Comparison of ENCODE assay signal across 13 mouse cellular contexts in genomic region chr5:25632861-25633535, GRCm38 (mm10).
A peak's percentile ranks its signal among the peaks of the same experiment; 100 is the strongest.
DNase-seq lines count a peak whose midpoint lies in the region; ATAC-seq and TF ChIP-seq lines count a peak whose summit lies in the region.
"Had no signal": no experiment of that assay in that cellular context is flagged by ENCODE, and none has a peak within 500 bp of the region (broad histone marks: within the 10 kb centered on the region; RNA-seq: fewer than 3 reads in every experiment).

No protein-coding gene starts in this region.

- no peaks in the 10 kb centered on the region for H3K36me3 ChIP-seq in kidney, postnatal 0 days (ENCODE audit: insufficient read depth, low read length)
- no peaks in the 10 kb centered on the region for H3K36me3 ChIP-seq in kidney, embryonic 14.5 days (ENCODE audit: control insufficient read depth, insufficient read depth, low read length)
- no peaks in the 10 kb centered on the region for H3K36me3 ChIP-seq in thymus, adult 2 months (ENCODE audit: control insufficient read depth, insufficient read depth, low read length)
- H3K36me3 ChIP-seq: midbrain, embryonic 13.5 days had no signal

- H3K27ac ChIP-seq in kidney, postnatal 0 days, result no peak overlapping the region
- H3K27ac ChIP-seq in kidney, embryonic 14.5 days (ENCODE audit: low read depth, low read length), result no peak overlapping the region
- H3K27ac ChIP-seq in thymus, adult 2 months (ENCODE audit: control insufficient read depth, insufficient read depth, low read length), result no peak overlapping the region
- H3K27ac ChIP-seq: midbrain, embryonic 13.5 days had no signal

- no peak for ATAC-seq in kidney, postnatal 0 days (replicated peaks; ENCODE audit: low FRiP score, low read depth)
- no peak for ATAC-seq in kidney, embryonic 14.5 days (ENCODE audit: low FRiP score, low TSS enrichment)
- ATAC-seq: midbrain, embryonic 13.5 days had no signal

- WGBS in kidney, postnatal 0 days, result 81% methylated on average over 5 of the region's 5 CpGs
- whole genome bisulfite sequencing in kidney, embryonic 14.5 days, result 82% methylated on average over 5 of the region's 5 CpGs
- 91% methylated on average over 5 of the region's 5 CpGs for WGBS in thymus, adult 2 months

- peak; percentile 32 for DNase-seq in adrenal gland, postnatal 14 days
- DNase-seq in adrenal gland, adult 18-20 months (ENCODE audit: low spot score in 2 of 2), result no peak
- no peak for DNase-seq in kidney, postnatal 0 days (ENCODE audit: low spot score)
- peak; percentile 3 for DNase-seq in thymus, postnatal 0 days (ENCODE audit: low spot score)
- no peak for DNase-seq in thymus, adult 2 months
- peak; percentile 22 for DNase-seq in thymus, postnatal 4 days
- no peak for DNase-seq in frontal cortex, postnatal 36 days (ENCODE audit: low spot score in 2 of 2)
- DNase-seq: gastrocnemius, postnatal 14 days; heart, postnatal 4 days had no signal

- H3K4me1 ChIP-seq in kidney, postnatal 0 days (replicated peaks; ENCODE audit: insufficient read depth, low read length), result no peaks in the 10 kb centered on the region
- H3K4me1 ChIP-seq in kidney, embryonic 14.5 days (ENCODE audit: control insufficient read depth, insufficient read depth, low read length), result no peaks in the 10 kb centered on the region
- H3K4me1 ChIP-seq in thymus, adult 2 months (replicated peaks; ENCODE audit: control insufficient read depth, insufficient read depth, low read length), result no peaks in the 10 kb centered on the region
- H3K4me1 ChIP-seq: midbrain, embryonic 13.5 days had no signal

- H3K27me3 ChIP-seq in kidney, postnatal 0 days (ENCODE audit: insufficient read depth, low read length), result no peaks in the 10 kb centered on the region
- no peaks in the 10 kb centered on the region for H3K27me3 ChIP-seq in kidney, embryonic 14.5 days (ENCODE audit: control insufficient read depth, insufficient read depth, low read length)
- H3K27me3 ChIP-seq in thymus, adult 2 months (ENCODE audit: control insufficient read depth, insufficient read depth, low read length), result no peaks in the 10 kb centered on the region
- H3K27me3 ChIP-seq: midbrain, embryonic 13.5 days had no signal

- no peak overlapping the region for H3K4me3 ChIP-seq in kidney, postnatal 0 days (replicated peaks; ENCODE audit: low read depth, low read length)
- no peak overlapping the region for H3K4me3 ChIP-seq in kidney, embryonic 14.5 days (ENCODE audit: low read length)
- H3K4me3 ChIP-seq in thymus, adult 2 months (ENCODE audit: control insufficient read depth, insufficient read depth, low read length), result no peak overlapping the region
- H3K4me3 ChIP-seq: erythroblast, embryonic 14.5 days; midbrain, embryonic 13.5 days had no signal

- no peak overlapping the region for H3K4me2 ChIP-seq in kidney, postnatal 0 days (ENCODE audit: low read length)
- no peak overlapping the region for H3K4me2 ChIP-seq in kidney, embryonic 14.5 days (replicated peaks; ENCODE audit: low read depth, low read length)
- H3K4me2 ChIP-seq: liver, embryonic 11.5 days; midbrain, embryonic 13.5 days had no signal

- TF ChIP-seq CTCF in kidney, postnatal 0 days (IDR thresholded peaks at IDR 0.05; ENCODE audit: low read depth), result peak; percentile 39
- TF ChIP-seq CTCF in thymus, adult 2 months (IDR thresholded peaks at IDR 0.05; ENCODE audit: borderline replicate concordance, control insufficient read depth, extremely low read depth, insufficient read depth, low read length, poor library complexity), result no peak

- H3K9me3 ChIP-seq in kidney, postnatal 0 days (replicated peaks; ENCODE audit: low read length), result no peaks in the 10 kb centered on the region
- H3K9me3 ChIP-seq in kidney, embryonic 14.5 days (ENCODE audit: control insufficient read depth, low read length), result no peaks in the 10 kb centered on the region
- H3K9me3 ChIP-seq: midbrain, embryonic 13.5 days had no signal

- no peak for TF ChIP-seq POLR2A in thymus, adult 2 months (IDR thresholded peaks at IDR 0.05; ENCODE audit: control insufficient read depth, extremely low read depth, insufficient read depth, low read length, poor library complexity)

- no peak overlapping the region for H3K9ac ChIP-seq in kidney, postnatal 0 days (ENCODE audit: low read depth, low read length)
- H3K9ac ChIP-seq in kidney, embryonic 14.5 days (ENCODE audit: low read depth, low read length), result no peak overlapping the region
- H3K9ac ChIP-seq: midbrain, embryonic 13.5 days had no signal

Comparison
In these comparisons a context has a peak if more than half of its experiments do, and no peak if none do; other contexts are left out.
1. DNase-seq: peak in adrenal gland, postnatal 14 days (single experiment), thymus, postnatal 0 days (single experiment) and thymus, postnatal 4 days (single experiment); none in adrenal gland, adult 18-20 months (0 of 2), kidney, postnatal 0 days (single experiment), thymus, adult 2 months (single experiment) and frontal cortex, postnatal 36 days (0 of 2).